Mouse (Mus musculus) splenic B cell, adult 2 months (primary cell): ENCODE results near the gene C330021F23Rik.
"Not testable (repeated sequence)": the region's sequence is repeated elsewhere in the genome, so short reads cannot be mapped to it uniquely, and the experiment has no call there.

ENCODE experiments used
- DNase-seq: peaks from one replicate; pipeline ENCODE4 v3.0.0-alpha.2; 2011; ENCODE audit warnings: low read depth, low spot score
- H3K27me3 ChIP-seq: 2 replicates; pipeline ENCODE4 v1.6.1; 2012; ENCODE audit warnings: mild to moderate bottlenecking, low read length, moderate library complexity, mixed read lengths; ENCODE audit not compliant: control insufficient read depth, poor library complexity, insufficient read depth, severe bottlenecking
- H3K36me3 ChIP-seq: 2 replicates; pipeline ENCODE4 v1.6.1; 2012; ENCODE audit warnings: mild to moderate bottlenecking, low read length, moderate library complexity, mixed read lengths; ENCODE audit not compliant: control insufficient read depth, poor library complexity, insufficient read depth, severe bottlenecking

The C330021F23Rik gene

DNA sequence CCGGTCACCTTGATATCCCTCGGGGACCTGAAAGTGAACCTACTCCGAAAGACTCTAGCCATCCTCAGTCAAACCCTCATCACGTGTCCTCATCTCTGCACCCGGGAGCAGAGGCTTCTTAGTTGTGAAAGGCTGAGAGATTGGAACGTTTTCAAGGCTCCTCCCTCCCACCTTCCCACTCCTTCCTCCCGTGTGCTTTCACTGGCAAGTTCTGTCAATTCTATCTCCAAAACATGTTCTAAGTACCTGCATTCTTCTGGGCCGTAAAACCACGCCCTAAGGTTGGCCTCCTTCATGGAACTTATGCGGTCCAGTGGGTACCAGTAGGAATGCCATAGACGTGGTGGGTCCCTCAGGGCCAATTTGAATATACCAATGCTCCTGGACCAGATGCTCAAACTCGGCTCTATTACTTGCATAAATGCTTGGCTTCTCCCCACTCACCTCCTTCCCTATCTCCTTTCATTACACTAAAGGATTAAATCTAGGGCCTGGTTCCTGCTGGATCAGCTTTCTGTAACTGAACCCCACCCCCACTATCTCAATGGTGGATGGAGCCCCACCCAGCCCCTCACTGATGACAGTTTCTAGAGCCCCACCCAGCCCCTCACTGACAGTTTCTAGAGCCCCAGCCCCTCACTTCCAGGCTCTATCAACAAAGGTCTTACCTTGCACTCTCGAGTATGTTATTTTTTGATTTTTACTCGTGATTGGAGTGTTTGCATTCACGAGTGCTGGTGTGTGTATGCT lies 8.6 kb downstream of the C330021F23Rik start:
- Histone ChIP-seq H3K36me3 (no peaks in the 10 kb centered on the region), H3K27me3 (no peaks in the 10 kb centered on the region)
- no peak for DNase-seq

DNA sequence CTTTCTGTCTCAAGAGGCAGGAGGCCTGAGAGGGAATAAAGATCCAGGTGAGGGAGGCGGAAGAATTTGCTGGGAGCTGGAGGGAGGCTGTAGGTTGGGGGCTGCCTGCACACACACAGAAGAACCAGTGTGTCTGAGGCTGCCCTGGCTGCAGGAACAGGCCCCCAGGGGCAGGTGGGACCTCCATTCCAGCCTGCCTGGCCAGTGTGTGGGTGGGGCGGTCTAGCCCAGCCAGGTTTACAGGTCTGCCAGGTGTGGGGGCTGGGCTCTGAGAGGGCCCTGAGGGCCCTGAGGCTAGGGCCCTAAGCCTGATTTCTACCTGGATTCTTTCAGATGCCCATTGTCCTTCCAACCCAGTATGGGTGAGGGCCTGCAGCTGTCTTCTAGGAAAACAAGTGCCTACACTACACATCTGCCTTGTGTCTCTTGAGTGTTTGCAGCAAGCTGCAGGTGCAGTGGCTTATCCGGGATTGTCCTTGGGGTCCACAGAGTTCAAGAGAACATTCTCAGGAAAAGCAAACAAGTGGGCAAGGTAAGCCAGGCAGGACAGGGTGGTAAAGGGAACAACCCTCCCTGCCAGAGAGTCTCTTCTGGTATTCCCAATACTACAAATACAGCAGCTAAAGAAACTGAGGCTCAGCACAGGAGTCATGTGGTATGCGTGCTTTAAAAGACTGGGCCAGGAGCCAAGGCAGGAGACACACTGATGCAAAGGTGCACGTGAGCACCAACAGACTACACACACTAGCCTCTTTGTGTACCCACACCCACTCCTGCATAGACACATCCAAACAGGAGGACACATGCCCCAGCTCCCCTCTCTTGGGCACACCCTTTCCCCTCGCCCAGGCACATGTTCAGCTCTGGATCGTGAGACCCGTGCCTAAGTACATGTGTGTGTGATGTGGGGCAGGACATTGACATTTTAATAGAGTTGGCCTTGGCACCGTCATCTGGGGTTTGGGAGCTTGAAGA lies 11.9 kb downstream of the C330021F23Rik start:
- Histone ChIP-seq H3K27me3 (no peaks in the 10 kb centered on the region), H3K36me3 (no peaks in the 10 kb centered on the region)
- DNase-seq = no peak

DNA sequence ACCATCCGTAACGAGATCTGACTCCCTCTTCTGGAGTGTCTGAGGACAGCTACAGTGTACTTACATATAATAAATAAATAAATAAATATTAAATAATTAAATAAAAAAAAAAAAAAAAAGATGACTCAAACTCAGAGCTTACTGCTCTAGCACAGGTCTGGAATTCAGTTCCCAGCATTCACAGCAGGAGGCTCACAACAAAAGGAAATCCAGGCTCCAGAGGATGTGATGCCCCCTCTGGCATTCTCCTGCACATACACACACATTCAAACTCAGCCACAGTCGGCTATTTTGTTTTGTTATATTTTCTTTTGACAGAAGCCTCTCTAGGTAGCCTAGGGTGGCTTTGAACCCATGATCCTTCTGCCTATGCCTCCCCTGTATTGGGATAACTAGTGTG lies 14.2 kb downstream of the C330021F23Rik start:
- H3K27me3 ChIP-seq, DNase-seq, H3K36me3 ChIP-seq: not testable (repeated sequence)

DNA sequence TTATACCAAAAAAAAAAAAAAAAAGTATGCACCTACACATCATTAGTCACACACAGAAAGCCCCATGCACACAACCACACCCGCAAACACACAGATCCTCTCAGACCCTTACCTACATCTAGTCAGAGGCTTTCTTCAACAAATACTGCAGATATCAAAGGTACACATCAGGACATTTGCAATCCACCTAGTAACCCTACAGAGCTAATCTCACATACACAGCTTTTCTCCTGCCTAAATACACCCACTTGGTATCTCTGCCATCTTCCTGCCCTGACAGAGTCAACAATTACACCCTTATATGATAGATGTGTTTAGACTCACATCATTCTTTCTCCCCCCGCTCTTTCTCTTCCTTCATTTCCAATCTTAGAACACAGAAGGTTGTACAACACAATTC lies 18.7 kb downstream of the C330021F23Rik start:
- DNase-seq = no peak
- H3K27me3 ChIP-seq = no peaks in the 10 kb centered on the region
- H3K36me3 ChIP-seq = no peaks in the 10 kb centered on the region

DNA sequence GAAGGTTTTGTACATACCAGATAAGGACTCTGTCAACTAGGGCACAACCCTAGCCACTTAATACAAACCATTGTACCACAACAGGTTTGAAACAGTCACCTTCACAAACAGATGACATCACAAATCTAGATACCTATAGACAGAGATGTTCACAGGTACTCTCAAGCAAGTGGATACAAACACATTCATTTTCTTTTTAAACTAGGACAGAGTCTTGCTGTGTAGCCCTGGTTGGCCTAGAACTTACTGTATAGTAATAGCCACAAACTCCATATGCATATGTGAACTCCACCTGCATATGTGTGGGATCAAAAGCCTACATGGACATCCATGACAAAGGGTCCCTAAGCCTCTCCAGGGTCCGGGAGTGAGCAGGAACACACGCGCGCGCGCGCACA lies 19.2 kb downstream of the C330021F23Rik start, which contains the start of gene Camsap3:
Gene Camsap3, plus strand, starts transcription at position 301 of the 398 bp plus-strand sequence.
- Histone ChIP-seq H3K27me3 (no peaks in the 10 kb centered on the region), H3K36me3 (no peaks in the 10 kb centered on the region)
- DNase-seq = no peak

DNA sequence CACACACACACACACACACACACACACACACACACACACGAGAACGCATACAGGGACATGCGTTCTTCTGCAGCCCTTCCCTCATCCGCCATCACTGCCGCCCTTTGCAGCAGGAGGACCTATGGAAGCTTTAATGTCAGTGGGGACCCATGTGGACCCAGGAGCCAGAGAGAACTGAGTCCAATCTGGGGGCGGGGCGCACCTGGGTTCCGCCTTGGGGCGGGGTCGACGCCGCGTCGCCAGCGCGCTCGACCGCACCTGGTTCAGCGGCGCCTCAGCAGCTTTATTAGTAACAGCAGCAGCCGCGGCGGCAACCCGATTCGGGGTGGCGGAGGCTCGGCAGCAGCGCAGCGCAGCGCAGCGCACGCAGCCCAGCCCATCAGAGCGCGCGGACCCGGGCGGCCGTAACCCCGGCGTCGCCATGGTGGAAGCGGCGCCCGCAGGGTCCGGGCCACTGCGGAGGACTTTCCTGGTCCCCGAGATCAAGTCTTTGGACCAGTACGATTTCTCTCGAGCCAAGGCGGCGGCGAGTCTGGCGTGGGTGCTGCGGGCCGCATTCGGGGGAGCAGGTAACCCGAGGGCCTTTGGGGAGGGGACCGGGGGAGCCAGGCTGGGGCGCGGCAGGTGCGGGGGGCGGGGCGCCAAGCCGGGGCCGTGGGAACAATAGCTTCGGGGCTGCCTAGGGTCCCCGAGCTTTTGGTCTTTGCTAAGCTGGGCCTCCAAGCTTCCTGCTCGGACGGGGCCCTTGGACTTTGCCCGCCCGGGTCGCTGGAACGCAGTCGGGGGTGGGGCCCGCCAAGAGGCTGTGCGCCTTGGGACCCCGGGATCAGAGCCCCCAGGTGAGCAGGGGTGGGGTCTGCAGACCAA lies 19.8 kb downstream of the C330021F23Rik start:
- Histone ChIP-seq H3K36me3 (no peaks in the 10 kb centered on the region), H3K27me3 (no peaks in the 10 kb centered on the region)
- DNase-seq = peak; percentile 46

DNA sequence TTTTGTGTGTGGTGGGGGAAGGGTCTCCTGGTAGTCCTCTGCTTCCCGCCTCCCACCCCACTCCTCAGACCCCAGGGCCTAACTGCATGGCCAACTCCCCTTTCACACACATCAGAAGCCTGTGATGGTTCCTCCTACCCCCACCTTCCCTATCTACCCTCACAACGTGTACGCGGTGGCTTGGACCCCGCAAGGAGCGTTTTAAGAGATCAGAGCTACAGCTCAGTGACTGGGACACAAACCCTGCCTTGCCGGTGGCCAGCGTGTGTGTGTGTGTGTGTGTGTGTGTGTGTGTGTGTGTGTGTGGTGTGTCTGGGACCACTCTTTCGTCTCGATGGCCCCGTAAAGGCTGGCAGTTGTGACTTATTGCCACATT lies 20.5 kb downstream of the C330021F23Rik start:
- Histone ChIP-seq H3K36me3 (no peaks in the 10 kb centered on the region), H3K27me3 (no peaks in the 10 kb centered on the region)
- DNase-seq = no peak

DNA sequence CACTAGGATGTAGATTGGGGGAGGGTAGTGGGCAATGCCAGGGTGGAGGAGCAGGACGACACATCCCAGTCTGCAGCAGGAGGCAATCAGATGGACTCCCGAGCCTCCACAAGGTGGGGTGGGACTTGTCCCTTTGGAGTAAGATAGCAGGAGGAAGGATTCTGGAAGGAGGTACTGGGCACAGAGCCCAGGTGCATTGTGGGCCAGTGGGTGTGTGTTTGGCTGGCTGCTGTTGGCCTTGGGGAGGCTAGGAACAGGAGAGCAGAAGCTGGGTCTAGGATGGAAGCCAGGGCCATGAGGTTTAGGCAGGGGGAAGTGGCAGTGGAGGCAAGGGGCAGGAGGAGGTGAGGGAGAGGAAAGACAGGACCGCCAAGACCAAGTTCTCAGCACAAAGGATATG lies 25.7 kb downstream of the C330021F23Rik start:
- DNase-seq = no peak
- Histone ChIP-seq H3K27me3 (no peaks in the 10 kb centered on the region), H3K36me3 (no peaks in the 10 kb centered on the region)

DNA sequence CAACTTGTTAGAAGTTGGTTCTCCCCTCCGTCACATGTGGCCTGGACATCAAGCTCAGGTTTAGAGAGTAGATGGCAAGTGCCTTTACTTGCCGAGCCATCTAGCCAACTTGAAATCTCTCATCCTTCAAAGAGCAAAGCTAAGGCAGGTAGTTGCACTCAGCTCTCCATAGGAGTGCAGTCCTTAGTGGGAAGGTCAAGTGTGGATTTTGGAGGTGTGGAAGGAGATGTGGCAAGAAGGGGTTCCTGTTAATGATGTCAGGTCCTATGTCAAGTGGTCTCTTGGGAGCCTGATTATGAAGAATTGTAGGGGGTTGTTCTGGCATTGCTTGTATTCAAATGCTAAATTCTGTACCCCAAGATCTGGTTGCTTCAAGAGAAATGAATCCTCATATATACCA lies 26.7 kb downstream of the C330021F23Rik start:
- Histone ChIP-seq H3K36me3 (no peaks in the 10 kb centered on the region), H3K27me3 (no peaks in the 10 kb centered on the region)
- DNase-seq = no peak

DNA sequence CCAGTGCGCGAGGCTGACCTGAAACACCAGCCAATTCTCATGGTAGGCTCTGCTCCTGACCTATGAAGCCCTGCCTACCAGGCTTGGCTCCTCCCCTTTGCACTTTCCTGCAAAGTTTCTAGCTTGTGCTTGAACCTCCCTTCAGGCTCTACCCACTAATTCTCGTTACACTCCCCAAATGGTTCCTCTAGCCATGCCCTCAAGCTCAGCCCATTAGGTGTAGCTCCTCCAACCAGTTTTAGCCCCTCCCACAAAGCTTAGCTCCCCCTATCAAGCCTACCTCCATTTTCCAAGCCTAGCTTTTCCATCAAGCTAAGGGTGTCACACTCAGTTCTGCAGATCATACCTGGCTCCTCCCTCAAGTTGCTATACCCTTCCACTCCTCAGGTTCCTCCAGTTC lies 30.3 kb downstream of the C330021F23Rik start:
- no peak for DNase-seq
- Histone ChIP-seq H3K36me3 (no peaks in the 10 kb centered on the region), H3K27me3 (no peaks in the 10 kb centered on the region)

DNA sequence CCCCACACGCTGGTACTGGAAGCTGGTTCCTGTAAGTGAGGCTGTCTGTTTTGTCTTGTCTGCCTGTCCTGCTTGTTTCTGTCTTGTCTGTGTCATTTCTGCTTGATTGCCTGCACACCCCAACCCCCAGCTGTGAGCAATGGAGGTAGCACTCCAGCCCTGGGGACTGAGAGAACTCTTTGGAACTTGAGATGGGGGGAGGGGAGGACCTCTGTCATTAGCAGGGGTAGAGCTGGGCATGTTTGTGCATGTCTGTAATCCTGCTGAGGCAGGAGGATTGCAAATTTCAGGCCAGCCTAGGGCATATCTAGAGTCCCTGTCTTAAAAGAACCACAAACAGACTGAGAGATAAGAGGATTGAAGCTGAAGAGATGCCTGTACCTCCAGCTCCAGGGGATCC lies 31.4 kb downstream of the C330021F23Rik start:
- Histone ChIP-seq H3K36me3 (no peaks in the 10 kb centered on the region), H3K27me3 (no peaks in the 10 kb centered on the region)
- DNase-seq = no peak

DNA sequence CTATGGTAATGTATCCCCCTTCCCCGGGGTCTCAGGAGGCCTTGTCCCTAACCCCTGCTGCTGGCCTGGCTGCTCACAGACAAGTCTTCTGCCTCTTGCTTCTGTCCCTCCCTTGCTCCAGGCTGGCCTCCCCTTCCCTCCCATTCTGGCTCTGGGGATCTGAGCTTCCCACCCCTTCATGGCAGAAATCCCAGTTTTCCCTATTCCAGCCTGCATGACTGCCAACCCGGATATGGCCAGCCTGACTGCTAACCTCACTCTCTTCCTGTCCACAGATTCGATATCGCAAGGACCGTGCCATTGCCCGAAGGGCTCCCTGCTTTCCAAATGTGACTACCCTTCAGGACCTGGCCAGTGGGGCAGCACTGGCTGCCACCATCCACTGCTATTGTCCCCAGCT lies 32.6 kb downstream of the C330021F23Rik start:
- Histone ChIP-seq H3K36me3 (no peaks in the 10 kb centered on the region), H3K27me3 (no peaks in the 10 kb centered on the region)
- DNase-seq = no peak

DNA sequence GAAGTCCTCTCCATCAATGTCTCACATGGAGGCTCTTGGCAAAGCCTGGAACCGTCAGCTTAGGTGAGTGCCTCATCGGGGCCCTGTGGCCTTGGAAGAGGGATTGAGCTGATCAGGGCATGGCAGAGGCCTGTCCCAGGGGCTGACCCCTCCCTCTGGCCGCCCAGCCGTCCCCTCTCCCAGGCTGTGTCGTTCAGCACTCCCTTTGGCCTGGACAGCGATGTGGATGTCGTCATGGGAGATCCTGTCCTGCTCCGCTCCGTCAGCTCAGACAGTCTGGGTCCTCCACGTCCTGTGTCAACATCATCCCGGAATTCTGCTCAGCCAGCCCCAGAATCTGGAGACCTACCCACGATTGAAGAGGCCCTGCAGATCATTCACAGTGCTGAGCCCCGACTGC lies 35.6 kb downstream of the C330021F23Rik start:
- no peak for DNase-seq
- H3K27me3 ChIP-seq = no peaks in the 10 kb centered on the region
- H3K36me3 ChIP-seq = no peaks in the 10 kb centered on the region

DNA sequence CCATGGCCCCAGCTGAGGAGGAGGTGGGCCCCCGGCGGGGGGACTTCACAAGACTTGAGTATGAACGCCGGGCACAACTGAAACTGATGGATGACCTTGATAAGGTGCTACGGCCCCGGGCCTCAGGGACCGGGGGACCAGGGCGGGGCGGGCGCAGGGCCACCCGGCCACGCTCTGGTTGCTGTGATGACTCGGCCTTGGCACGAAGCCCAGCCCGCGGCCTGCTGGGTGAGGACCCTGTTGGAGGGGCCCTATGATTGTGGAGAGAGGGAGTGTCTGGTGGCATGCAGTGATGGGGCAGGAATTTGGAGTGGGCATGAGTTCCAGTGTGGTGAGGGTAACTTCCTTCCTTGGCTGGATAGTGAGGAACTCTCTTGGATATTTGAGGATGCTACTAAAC lies 38.8 kb downstream of the C330021F23Rik start:
- DNase-seq = no peak
- no peaks in the 10 kb centered on the region for H3K27me3 ChIP-seq
- peaks cover 3% of the 10 kb centered on the region; the same call in 1 of the 2 replicates for H3K36me3 ChIP-seq
